Mouse (Mus musculus) R1 (cell line): ENCODE measurements at regions not wholly inside any gene's neighbourhood (a gene's known extent, or its start where the extent isn't known, plus 50 kb on each side); places are given as distances from the start of the nearest gene placed in this dataset.

Source experiments
- DNase-seq: peaks from one replicate; pipeline ENCODE4 v3.0.0-alpha.2; 2018; ENCODE audit warnings: low read depth, low spot score

DNA sequence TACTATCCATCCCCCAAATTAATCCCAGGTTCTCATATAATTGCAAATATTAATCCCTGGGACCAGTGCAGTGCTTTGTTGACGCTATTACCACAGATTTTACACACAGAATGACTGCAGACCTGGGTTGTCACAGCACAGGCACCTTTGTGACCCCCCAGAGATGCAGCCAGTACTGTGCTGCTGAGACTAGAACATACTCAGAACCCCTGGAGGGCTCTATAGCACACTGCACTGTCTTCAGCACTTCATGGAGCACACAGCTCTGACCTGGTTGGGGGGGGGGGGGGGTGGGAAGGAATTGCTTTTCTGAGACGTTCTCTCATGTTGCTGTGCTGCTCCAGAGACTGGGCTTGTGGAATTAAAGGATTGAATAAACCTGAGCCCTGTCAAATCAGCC lies 154.9 kb upstream of the Gm34302 start:
- DNase-seq: no peak

DNA sequence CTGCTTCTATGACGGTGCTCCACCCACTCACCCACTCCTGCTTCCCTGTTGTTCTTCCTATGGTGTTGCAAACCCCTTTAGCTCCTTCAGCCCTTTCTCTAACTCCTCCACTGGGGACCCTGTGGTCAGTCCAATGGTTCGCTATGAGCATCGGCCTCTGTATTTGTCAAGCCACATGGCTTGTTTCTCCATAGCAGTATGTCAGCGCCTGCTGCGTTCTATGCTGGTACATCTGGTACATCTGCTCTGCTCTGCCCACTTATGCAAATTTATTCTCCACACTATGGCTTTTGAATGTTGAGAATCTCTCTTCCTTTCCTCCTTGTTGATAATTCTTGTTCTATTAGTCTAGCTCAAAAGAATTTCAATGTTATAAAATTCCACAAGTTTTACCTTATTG lies 154.2 kb upstream of the Gm34302 start:
- DNase-seq: no peak

DNA sequence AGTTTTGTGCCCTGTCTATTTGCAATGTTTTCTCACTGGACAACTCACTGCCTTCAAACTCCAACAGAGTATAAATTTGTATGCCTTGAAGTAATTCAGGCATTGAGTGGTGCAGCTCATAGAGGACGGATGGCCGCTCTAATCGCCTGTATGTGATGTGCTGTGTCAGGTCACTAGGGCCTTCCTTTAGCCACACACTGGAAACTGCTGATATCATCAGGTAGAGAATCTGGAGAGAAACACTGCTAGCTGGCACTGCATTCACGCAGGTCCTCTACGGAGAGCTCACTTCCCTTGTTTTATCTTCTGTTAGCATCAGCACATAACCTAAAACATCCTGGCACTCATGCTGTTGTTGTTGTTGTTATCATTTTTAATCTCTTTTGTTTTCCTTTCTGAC lies 144.0 kb upstream of the Gm34302 start:
- no peak for DNase-seq

DNA sequence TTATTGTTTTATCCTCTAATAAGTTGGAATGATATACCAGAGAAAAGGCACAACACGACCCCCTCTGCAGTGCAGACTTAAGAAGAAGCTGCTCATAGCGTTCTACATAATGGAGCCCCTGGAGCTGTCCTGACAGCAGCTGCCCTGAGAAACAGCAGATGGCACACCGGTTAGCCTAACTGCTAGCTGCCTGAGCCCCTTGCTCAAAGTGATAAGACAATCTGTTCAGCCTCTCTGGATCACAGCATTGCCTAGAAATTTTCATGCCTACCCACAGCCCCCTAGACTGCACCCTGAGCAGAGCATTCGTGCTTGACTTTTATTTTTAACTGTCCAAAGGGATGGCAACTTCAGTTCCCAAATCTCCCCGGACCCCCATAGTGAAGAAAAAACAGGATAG lies 132.4 kb upstream of the Gm34302 start:
- no peak for DNase-seq

DNA sequence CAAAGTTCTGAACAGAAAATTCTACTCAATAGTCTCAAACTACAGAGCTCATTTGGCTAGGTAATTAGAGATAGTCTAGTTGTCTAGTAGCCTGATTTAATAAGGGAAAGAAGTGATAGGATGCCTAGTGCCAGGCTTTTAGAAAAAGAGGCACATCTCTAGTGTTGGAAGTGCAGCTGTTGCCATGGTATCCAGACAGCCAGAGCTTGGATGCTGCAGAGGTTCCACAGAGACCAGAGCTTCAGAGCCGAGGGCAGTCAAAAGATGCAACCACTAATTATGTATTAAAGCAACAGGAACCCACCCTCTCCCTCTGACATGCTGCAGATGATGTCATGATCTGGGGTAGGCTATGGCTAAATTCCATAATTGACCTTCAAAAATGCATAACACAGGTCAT lies 130.0 kb upstream of the Gm34302 start:
- DNase-seq: no peak

DNA sequence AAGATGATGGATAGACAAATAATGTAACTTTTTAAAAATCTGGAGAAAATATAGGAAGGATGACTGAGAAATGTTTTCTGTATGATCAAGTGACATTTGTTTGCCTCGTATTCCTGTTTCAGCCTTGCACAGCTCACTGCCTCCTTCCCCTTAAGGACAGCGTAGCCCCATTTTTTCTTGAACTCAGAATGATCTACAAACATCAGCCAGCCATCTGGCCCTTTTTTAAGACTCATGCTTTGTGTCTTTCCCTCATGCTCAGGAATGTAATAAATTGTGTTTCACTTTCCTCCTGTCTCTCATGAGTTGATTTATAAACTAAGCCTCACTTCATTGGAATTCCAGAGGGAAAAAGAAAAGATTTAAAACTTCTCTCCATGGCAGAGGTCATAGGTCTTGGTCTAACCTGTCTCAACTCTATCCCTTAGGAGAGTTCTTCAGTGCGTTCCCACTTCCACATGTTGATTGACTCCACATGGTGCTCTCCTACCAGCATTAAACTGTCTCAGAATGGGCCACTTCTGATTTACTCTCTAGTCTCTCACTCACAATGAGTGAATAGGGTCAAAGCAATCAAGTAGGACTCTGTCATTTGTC lies 129.2 kb upstream of the Gm34302 start:
- DNase-seq: no peak

DNA sequence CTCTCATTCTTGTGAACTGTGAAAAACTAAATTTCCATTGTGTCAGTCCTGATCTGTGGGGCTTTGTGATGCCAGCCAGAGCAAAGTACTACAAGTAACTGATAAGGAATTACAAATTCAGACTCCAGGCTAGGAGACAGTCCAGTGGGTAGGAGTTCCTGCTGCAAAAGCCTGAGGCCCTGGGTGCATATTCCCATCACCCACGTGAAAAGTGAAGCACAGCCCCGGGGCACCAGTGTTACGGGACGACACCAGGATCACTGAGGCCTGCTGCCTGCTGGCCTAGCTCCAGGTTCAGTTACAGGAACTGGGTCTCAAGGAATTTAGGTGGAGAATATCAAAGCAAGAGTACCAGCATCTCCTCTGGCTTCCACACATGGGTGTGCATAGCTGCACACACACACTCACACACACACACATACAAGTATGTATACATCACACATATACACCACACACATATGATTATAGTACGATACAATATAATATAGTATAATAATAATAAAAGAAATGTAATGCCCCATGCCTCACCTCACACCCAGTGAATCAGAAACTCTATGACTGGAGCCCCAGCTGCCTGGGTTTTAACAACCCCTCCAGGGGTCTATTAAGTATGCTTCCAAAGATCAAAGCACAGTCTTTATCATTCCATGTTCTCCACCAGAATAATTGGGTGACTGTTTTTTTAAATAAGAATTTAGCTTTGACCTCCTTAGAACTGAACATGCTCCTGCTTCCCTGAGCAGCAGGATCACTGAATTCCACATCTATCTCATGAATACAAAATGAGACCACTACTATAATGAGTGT lies 126.6 kb upstream of the Gm34302 start:
- no peak for DNase-seq

DNA sequence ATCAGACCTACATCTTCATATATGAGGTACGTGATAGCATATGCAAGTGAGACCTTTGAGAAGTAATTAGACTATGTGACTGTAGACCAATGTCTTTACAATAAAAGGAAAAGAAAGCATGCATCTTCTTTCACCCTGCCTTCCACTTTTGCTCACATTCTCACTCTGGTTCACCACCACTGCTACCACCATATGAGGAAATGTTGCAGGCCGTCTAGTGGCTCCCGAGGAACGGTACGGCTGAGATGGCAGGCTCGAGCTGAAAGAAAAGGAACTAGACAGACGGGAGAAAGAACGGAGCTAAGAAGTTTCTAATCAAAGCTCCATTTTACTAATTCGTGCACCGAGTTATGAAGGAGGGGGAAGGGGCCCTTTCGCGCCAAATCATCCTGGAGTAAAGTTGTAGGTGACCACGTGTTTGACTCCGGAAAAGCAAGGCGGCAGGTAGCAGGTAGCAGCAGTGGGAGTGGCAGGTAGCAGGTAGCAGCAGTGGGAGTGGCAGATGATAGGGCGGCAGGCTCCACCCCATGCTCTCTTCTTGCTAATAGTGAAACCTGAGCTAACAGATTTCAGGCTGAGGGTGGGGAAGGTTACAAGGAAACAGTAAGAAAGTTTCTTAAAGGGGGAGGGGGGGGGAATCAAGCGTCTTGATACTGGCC lies 125.9 kb upstream of the Gm34302 start:
- DNase-seq: peak; percentile 22

DNA sequence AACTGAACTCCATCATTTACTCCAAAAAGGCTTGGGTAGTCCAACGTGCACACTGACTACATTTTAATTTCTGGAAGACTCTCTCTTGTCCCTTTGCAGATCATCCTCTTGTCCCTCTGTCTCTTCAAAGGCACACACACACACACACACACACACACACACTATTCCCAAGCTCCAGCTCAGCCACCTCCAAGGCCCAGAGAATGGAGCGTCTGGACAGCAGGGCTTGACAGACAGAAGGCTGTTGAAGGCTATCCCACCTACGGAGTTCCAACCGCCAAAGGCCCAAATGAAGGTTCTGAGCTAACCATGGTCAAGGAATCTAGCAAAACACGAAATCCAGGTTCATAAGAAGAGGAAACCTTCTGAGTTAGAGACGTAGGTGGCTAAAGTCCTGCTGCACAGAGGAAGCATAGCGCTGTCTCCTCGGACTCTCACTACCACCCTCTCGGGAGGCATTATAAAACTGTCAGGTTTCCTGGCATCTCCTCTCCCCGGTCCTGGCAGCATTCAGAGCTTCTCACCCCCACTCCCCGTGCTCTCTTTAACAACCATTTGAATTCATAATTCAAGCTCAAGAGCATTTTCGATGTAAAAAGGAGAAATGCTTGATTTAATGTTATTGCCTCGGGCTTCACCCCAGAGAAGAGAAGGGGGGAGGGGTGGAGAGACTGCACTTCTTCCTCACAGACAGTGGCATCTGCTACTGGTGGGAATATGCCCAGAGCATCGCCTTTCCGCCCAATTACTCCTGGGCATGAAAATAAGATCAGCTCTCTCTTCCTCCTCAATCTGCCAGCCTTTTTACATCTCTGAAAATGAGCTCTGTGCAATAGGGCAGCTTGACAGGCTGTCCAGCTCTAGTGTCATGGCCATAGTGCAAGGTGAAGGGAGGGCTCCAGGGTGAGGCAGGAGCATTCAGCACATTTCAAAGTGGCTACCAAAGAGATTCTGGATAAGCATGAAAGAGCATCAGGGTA lies 99.3 kb upstream of the Gm34302 start:
- DNase-seq: no peak

DNA sequence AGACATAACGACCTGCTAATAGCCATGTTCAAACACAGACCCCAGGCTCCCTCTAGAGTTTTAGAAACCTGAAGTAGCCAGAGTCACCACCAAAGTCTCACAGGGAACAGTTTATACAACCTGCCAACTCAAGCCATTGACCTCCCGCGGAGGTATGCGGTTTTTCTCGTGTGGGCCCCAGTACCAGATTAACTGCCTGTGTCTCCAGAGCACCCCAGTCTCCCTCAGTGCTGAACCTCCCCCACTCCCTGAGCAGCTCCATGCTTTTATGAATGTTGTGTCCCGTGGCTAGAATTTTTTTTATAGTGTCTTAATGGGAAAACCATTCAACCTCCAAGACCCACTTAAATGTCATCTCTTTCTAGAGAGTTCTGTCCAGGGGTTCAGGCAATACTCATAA lies 98.5 kb upstream of the Gm34302 start:
- DNase-seq: peak; percentile 3

DNA sequence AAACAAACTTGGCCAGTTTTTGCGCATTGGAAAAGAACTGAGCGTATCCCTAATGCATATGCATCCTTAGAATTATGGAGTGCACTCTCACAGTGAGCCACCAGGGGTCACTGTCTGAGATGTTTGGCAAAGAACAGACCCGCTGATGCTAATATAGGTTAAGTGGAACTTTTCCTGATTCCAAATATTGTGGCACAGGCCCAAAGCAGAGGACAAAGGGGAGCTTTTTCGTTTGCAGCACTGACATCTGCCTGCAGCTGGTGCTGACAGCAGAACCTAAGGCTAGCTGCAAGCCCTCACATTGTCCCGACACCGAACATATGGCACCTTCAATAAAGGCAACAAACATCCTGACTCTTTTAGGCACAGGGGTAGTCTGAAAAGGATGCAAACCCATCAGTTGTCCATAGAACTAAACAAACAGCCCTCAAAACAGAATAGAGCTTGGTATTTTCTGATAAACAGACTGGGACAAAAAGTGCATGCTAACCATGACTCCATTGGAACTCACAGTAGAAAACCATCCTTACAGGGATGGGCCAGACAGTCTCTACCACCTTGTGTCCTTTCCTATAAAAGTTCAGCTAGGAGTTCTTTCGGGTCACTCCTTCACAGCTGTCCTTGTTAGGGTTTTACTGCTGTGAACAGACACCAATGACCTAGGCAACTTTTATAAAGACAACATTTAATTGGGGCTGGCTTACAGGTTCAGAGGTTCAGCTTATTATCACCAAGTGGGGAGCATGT lies 87.1 kb upstream of the Gm34302 start:
- DNase-seq: peak; percentile 64

DNA sequence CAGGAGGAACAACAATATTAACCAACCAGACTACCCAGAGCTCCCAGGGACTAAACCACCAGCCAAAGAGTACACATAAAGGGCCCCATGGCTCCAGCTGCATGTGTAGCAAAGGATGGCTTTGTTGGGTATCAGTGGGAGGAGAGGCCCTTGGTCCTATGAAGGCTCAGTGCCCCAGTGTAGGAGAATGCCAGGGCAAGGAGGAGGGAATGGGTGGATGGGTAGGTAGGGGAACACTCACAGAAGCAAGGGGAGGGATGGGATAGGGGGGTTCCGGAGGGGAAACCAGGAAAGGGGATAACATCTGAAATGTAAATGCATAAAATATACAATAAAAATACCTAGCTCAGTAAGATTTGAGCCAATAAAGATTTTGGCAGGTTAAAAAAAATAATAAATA lies 86.4 kb upstream of the Gm34302 start:
- DNase-seq: no peak

DNA sequence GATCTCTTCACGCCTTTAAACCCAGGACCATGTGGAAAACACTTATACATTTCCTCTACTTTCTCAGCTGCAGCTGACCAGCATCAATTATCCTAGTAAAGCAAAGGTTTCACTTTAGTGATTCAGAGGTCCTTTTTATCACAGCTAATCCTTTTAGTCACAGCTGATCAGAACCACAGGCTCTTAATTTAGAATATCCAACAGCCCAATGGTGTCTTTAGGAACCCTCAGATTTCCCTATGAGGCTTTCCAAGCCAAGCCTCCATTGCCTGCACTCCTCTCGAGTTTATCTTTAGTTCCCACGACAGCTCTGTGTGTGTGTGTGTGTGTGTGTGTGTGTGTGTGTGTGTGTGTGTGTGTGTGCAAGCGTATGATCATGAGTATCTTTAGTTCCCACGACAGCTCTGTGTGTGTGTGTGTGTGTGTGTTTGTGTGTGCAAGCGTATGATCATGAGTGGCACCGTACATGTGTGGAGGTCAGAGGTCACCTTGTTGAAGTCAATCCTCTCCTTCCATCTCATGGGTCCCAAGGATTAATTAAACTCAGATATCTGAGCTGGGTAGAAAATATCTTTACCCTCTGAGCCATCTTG lies 85.4 kb upstream of the Gm34302 start:
- no peak for DNase-seq

DNA sequence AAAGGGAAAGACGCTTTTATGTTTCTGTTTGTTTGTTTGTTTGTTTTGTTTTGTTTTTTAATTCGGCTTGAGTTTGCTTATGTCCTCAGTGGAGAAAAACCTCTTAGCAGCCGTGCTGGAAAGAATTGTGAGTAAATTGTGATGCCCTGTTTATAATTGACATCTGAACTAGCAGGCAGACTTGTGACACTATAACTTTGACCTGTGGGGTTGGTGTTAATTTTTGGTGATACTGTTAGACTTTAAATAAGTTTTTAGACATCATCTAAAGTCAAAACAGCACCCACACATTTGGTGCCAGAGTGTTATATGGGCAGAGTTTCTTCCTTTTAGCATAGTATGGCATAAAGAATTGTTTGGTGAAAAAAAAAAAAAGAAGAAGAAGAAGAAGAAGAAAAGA lies 84.0 kb upstream of the Gm34302 start:
- no peak for DNase-seq

DNA sequence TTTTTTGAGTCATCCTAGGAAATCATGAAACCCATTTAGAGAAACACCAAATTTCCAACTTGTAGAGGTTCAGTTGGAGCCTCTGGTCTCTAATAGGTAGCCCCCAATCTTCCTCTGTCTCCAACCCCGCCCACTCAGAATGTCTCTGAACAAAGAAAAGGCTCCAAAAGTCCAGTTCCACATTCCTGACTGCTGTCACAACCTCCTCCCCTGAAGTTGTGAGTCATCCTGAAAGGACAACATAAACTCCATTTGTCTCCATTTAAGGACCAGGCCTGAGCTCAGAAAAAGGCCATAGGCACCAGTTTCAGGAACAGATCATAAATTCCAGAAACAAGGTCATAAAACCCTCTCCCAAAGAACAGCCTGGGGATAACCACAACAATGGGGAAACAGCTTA lies 79.4 kb upstream of the Gm34302 start:
- no peak for DNase-seq

DNA sequence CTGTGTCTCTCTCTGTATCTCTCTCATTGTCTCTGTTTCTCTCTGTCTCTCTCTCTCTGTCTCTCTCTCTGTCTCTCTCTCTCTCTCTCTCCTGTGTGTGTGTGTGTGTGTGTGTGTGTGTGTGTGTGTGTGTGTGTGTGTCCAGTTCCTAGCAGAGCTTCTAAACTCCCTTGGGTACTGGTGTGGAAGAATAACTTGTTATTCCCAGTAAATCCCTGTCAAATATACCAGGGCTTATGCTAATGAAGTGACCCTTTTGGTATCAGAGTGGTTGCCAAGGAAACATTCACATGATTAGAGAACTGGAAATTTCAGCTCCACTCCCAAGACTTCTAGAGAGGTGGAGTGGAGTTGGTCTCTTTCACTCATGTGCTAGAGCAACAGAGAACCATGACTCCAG lies 78.9 kb upstream of the Gm34302 start:
- DNase-seq: no peak

DNA sequence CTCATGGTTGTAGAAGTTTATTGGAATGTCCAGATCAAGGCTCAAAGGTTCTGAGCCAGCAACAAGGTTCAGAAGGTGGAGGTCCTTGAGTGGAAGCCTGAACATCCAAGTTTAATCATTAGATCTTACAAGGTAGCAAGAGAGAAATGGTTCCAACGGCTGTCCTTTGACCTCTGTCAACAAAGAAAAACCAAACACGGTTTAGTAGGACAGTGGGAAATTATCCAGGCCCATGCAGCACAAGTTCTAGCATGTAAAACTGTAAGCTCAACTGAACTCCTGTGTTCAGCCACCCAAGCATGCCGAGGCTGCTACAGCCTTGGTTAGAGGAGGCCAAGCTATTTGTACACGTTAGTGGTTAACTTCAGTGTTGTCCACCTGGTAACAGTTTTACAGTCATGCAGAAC lies 77.1 kb upstream of the Gm34302 start:
- no peak for DNase-seq

DNA sequence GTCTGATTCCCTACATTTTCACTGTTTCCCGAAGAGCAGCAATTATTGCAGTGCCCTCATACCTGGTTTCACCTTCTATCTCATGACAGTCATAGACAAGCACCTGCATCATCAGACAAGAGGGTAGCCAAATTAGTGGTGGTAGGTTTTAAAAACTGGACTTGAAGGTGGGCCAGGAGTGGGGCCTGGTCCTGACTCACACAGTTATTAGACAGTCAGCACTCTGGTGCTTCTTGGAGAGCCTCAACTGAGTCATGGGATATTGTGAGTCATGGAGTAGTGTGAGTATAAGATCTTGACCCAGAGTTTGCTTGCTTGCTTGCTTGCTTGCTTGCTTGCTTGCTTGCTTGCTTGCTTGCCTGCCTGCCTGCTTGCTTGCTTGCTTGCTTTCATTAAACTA lies 73.1 kb upstream of the Gm34302 start:
- no peak for DNase-seq

DNA sequence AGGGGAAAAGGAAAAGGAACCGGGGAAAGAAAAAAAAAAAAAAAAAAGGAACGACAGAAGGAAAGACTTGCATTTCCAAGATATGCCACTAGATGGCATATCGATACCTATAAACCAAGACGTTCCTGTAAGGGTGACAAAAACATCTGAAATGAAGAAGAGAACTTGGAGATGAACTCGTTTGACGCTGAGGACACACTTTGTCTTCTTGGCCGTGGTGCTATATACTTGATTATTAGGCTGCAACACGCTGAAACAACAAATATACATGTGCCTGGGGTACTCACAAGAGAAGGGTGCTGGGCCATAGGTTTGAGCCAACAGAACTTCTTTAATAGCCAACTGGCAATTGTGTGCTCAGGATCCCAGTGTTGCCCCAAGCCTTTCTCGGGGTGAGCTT lies 71.2 kb upstream of the Gm34302 start:
- peak; percentile 54 for DNase-seq

DNA sequence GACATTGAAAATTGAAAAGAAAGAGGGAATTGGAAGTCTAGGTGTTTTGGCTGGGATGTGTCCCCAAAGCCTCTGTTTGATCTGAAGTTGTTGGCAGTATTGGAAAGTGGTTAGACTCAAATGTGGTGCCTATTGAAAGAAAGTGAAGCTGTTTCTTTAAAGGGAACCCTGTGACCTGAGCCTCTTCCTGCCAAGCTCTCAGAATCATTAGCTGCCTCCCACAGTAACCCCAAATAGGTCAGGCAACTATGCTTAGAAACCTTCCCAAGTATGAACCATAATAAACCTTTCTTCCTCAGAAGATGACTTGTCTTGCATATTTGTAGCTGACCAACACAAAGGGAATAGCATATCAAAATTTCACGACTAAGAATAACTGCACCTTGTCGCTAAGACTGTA lies 69.7 kb upstream of the Gm34302 start:
- no peak for DNase-seq

DNA sequence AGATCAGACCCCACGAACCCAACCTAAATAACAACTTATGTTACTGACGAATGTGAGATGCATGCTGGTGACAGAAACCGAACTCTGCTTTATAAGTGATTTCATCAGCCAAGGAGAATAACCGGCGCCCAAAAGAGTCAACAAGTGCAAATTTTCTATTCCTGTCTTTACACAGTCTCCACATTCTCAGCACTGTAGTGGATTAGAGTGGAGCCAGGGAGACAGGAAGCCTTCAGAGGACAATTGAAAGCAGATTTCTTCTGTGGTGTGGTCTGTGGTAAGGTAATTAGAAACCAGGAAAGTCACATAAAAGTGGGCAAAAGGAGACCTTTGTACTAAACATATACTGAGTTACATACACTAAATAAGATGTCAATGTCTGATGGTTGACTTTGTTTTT lies 68.0 kb upstream of the Gm34302 start:
- no peak for DNase-seq
